In the genomic region with DNA sequence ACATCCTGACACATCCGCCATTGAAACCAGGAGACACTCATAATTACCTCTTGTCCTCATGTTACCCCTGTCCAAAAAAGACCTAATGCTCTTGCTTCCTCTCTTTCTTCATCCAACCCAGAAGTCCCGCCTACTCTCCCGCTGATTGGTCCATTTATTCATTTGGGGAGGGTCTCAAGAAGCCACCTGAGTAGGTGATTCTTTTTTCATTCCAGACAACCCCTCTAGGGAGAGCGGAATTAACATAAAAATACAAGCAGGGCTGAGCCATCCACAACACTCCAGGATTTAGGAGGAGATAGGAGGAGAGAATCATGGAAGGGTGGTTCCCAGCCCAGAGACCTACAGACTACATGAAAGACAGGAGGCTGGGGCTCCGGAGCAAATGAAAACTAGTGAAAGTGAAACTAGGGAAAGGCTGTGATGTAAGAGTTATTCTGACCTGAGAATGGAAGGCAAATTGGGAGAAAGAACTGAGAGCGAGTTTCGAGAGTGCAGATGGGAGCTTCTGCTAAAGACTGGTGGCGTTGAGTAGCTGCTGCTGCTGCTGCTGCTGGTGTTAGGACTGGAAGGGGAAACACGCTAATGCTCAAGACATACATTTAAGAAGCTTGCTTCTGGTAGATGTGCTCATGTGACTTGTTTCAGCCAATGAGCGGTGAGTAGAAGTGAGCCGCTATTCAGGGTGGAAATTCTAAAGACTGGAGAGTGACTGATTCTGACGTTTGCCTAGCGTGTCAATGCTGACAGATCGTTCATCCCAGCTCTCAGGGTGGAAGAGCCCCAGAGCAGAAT, we compare ENCODE assay signal across 8 mouse cellular contexts. TPM values are rescaled to one million over a fixed set of nuclear protein-coding genes. Genes with fewer than 3 reads are reported as not detected.
DNase-seq lines count a peak whose midpoint lies in the region; ATAC-seq and TF ChIP-seq lines count a peak whose summit lies in the region.
"Had no signal": no experiment of that assay in that cellular context is flagged by ENCODE, and none has a peak within 500 bp of the region (broad histone marks: within the 10 kb centered on the region; RNA-seq: fewer than 3 reads in every experiment).

No protein-coding gene starts in this region.

- no peak for TF ChIP-seq CTCF in layer of hippocampus, adult 2 months (conservative IDR thresholded peaks at IDR 0.05)
- TF ChIP-seq CTCF in bone marrow macrophage, adult 2 months (IDR thresholded peaks at IDR 0.05; ENCODE audit: low read depth, low read length), result no peak

- no peaks in the 10 kb centered on the region for H3K9me3 ChIP-seq in stomach, embryonic 15.5 days
- no peaks in the 10 kb centered on the region for H3K9me3 ChIP-seq in hindbrain, embryonic 12.5 days (replicated peaks)

- TF ChIP-seq POLR2A in bone marrow macrophage, adult 2 months (IDR thresholded peaks at IDR 0.05; ENCODE audit: borderline replicate concordance, low read depth, low read length), result no peak

- intact Hi-C loops in heart, postnatal 36 days (cut with DNase I), result no loop called here

- H3K27me3 ChIP-seq in stomach, embryonic 15.5 days (replicated peaks), result no peaks in the 10 kb centered on the region
- H3K27me3 ChIP-seq in hindbrain, embryonic 12.5 days, result no peaks in the 10 kb centered on the region; the same call in 1 of the 2 replicates

- ATAC-seq in stomach, embryonic 15.5 days (ENCODE audit: insufficient read depth, low FRiP score, low read depth), result no peak
- ATAC-seq in hindbrain, embryonic 12.5 days (ENCODE audit: low FRiP score), result no peak

- H3K4me2 ChIP-seq in stomach, embryonic 15.5 days, result no peak overlapping the region
- H3K4me2 ChIP-seq in hindbrain, embryonic 12.5 days (replicated peaks), result no peak overlapping the region

- no peak for DNase-seq in layer of hippocampus, adult 2 months (ENCODE audit: low spot score in 2 of 2)
- DNase-seq in layer of hippocampus, postnatal 14 days (ENCODE audit: low spot score in 2 of 2), result no peak
- peak; percentile 13 to 21 for DNase-seq in heart, postnatal 36 days
- DNase-seq in spleen, adult 12 weeks (ENCODE audit: low spot score), result no peak
- DNase-seq: kidney, postnatal 10 days had no signal

- H3K36me3 ChIP-seq in stomach, embryonic 15.5 days, result no peaks in the 10 kb centered on the region
- H3K36me3 ChIP-seq in hindbrain, embryonic 12.5 days, result no peaks in the 10 kb centered on the region

- no peak overlapping the region for H3K27ac ChIP-seq in layer of hippocampus, adult 2 months
- no peak overlapping the region for H3K27ac ChIP-seq in bone marrow macrophage, adult 2 months (ENCODE audit: insufficient read depth, low read depth, low read length)
- no peak overlapping the region for H3K27ac ChIP-seq in stomach, embryonic 15.5 days
- no peak overlapping the region for H3K27ac ChIP-seq in hindbrain, embryonic 12.5 days

- WGBS in stomach, embryonic 15.5 days, result 57% methylated on average over 14 of the region's 14 CpGs
- 59% methylated on average over 14 of the region's 14 CpGs for WGBS in hindbrain, embryonic 12.5 days

- no peak overlapping the region for H3K9ac ChIP-seq in stomach, embryonic 15.5 days
- no peak overlapping the region for H3K9ac ChIP-seq in hindbrain, embryonic 12.5 days

- no peaks in the 10 kb centered on the region for H3K4me1 ChIP-seq in bone marrow macrophage, adult 2 months (ENCODE audit: control insufficient read depth, insufficient read depth, low read length)
- H3K4me1 ChIP-seq in stomach, embryonic 15.5 days, result no peaks in the 10 kb centered on the region
- H3K4me1 ChIP-seq in hindbrain, embryonic 12.5 days, result peaks cover 5% of the 10 kb centered on the region

- peak overlapping the region; percentile 24; the same call in 1 of the 2 replicates for H3K4me3 ChIP-seq in layer of hippocampus, adult 2 months
- H3K4me3 ChIP-seq in bone marrow macrophage, adult 2 months (ENCODE audit: insufficient read depth, low read length), result peak overlapping the region; percentile 34
- H3K4me3 ChIP-seq in stomach, embryonic 15.5 days (replicated peaks), result peak overlapping the region; percentile 4; the same call in 1 of the 2 replicates
- no peak overlapping the region for H3K4me3 ChIP-seq in hindbrain, embryonic 12.5 days

RNA-seq across cellular contexts. Expression of a gene that starts 55.0 kb away (rescaled TPM):
- total RNA-seq in layer of hippocampus, adult 2 months (2021), result 1 to 10 TPM; 2.7 to 3.0 TPM
- 10 to 100 TPM in 1 of 2 experiments, 1 to 10 TPM in 1; 8.6 to 13.9 TPM for total RNA-seq in layer of hippocampus, postnatal 14 days (2021)
- 0.75 and 2.5 TPM in 2 replicates for polyA plus RNA-seq in bone marrow macrophage, adult 2 months (2012; ENCODE audit: insufficient read depth, insufficient read length, missing spikeins)
- 10 to 100 TPM; 86.1 to 91.7 TPM for total RNA-seq in heart, postnatal 36 days (2021)
- polyA plus RNA-seq in stomach, embryonic 15.5 days (2015; fragmentation: Nextera tagmentation; extraction: Ambion mirVana), result 159 and 169 TPM in 2 replicates
- 107 and 111 TPM in 2 replicates for polyA plus RNA-seq in hindbrain, embryonic 12.5 days (2016; fragmentation: Nextera tagmentation; extraction: Ambion mirVana)

Comparison
In these comparisons a context has a peak if more than half of its experiments do, and no peak if none do; other contexts are left out.
1. DNase-seq: peak in heart, postnatal 36 days (2 of 2); none in layer of hippocampus, adult 2 months (0 of 2), layer of hippocampus, postnatal 14 days (0 of 2) and spleen, adult 12 weeks (single experiment).
2. RNA of a gene that starts 55.0 kb away (total RNA-seq): 86.1 to 91.7 TPM in heart, postnatal 36 days; 8.6 to 13.9 TPM in layer of hippocampus, postnatal 14 days and 2.7 to 3.0 TPM in layer of hippocampus, adult 2 months; every median in the first group is over 4 times any median in the second.